Mouse (Mus musculus) layer of hippocampus, adult 9-11 months (tissue): Measurements from ENCODE around the gene 4930467E23Rik.
A peak's percentile ranks its signal among the peaks of the same experiment; 100 is the strongest.
"Not testable (repeated sequence)": the region's sequence is repeated elsewhere in the genome, so short reads cannot be mapped to it uniquely, and the experiment has no call there.

Source experiments
- DNase-seq: peaks from one replicate; pipeline ENCODE4 v3.0.0; 2022

The 4930467E23Rik gene

DNA sequence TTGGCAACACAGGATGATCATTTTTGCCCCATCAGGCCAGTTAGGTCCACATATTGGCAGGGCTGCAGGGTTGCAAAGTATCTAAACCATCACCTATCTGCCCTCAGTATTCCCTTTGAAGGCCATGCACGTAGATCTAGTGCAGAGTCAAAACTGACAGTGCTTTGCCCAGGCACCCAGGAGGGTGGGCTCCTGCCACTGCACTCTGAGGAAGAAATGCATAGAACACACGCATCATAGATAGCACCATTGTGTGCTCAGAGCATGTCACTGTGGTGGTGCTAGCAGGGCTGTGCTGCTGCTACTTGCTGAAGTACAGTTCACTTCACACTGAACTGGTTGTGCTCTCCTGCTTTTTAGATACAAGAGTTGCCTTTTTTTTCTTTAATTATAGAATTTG, at the start of gene 4930467E23Rik:
Gene 4930467E23Rik, plus strand, starts transcription at position 301 of the 400 bp plus-strand sequence.
- not testable (repeated sequence) for DNase-seq

DNA sequence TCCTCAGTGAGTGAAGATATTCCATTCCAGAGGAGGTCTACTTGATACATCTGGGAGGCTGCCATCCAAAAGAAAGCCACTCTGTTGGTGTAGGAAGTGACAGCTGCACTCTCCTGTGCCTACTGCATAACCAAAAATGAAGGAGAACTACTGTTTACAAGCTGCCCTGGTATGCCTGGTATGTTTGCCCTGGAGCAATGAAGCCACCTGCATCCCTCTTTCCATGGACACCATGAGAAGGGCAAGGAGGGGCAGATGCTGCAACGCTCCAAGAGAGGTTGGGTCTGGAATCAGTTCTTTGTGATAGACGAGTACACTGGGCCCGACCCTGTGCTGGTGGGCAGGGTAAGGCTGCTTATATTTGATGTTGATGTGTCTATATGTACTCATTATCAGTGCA, 47.1 kb upstream of the 4930467E23Rik start:
- not testable (repeated sequence) for DNase-seq

- DNase-seq = not testable (repeated sequence)
Observed at GRCm38 (mm10) chr8:19685476-19685875, 43.9 kb upstream of the 4930467E23Rik start.

DNA sequence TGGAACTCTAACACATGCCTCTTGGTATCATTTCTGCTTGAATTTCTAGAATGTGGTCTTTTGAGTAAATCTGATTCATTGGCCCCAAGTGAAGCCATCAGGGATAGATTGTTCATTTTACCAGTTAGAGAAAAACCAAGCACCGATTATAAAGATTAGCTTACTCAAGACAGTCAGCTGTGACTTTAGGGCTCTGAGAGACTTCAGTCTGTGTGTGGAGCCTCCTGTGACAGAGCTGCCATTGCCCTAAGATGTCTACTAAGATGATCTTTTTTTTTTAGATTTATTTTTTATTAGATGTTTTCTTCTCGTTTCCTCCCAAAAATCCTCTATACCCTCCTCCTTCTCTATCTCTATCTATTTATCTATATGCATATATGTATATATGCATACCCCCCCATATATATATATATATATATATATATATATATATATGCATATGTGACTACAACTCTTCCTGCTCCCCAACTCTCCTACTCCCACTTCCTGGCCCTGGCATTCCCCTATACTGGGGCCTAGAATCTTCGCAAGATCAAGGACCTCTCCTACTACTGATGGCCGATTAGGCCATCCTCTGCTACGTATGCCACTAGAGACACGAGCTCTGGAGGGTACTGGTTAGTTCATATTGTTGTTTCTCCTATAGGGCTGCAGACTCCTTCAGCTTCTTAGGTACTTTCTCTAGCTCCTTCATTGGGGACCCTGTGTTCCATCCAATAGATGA, 40.4 kb upstream of the 4930467E23Rik start:
- not testable (repeated sequence) for DNase-seq

DNA sequence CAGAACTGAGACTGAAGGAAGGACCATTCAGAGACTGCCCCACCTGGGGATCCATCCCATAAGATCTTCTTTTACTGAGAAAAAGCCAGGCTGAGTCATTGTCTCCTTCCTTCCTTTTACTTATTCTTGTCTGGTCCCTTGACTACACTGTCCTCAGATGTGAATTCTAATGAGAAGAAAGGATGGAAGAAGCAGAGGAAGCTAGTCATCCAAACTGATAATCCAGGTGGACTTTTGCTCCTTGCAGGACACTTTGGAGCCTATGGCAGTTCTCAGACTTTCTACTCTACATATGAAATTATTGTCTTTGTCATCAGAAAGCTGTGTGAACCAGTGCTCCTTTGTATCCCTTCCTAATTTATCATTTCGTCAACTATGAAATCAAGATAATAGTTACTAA, 39.6 kb upstream of the 4930467E23Rik start:
- DNase-seq = not testable (repeated sequence)

DNA sequence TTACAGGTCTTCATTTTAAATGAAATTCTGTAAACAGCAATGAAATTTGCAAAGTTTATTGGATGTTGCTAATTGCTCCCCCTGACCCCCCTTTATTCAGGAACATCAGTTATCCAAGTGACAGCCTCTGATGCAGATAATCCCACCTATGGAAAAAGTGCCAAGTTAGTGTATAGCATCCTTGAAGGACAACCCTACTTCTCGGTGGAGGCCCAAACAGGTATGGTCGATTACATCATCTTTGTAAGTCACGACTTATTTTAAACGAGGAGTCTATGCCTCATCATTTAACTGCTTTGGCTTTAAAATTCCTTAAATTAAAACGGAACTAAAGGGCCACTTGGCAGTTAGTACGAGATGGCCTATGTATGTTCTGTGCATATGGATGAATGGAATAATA, 38.0 kb upstream of the 4930467E23Rik start:
- not testable (repeated sequence) for DNase-seq

- not testable (repeated sequence) for DNase-seq
Observed at GRCm38 (mm10) chr8:19697497-19698077, 31.8 kb upstream of the 4930467E23Rik start.

DNA sequence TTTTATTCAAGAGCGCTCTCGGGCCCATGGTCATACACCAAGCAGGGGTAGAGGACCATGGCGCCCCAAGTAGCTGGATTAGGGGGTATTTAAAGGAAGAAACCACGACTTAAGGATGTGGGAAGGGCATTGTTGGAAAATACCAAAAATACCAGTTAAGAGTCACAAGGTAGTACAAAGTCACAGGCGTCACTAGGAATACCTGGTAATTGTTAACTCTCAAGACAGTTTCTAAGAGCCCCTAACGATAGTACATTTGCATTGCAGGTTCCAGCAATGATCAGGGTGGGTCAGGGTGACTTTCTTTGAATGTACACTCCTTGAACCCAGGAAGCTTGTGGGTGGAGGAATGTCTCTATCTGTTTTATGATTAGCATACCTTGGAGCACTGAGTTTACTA, 31.3 kb upstream of the 4930467E23Rik start:
- DNase-seq = not testable (repeated sequence)

GRCm38 (mm10) chr8:19698722-19699121, 30.7 kb upstream of the 4930467E23Rik start:
- peak; percentile 62 for DNase-seq

- DNase-seq = not testable (repeated sequence)
Observed at GRCm38 (mm10) chr8:19701326-19701725, 28.1 kb upstream of the 4930467E23Rik start.

DNA sequence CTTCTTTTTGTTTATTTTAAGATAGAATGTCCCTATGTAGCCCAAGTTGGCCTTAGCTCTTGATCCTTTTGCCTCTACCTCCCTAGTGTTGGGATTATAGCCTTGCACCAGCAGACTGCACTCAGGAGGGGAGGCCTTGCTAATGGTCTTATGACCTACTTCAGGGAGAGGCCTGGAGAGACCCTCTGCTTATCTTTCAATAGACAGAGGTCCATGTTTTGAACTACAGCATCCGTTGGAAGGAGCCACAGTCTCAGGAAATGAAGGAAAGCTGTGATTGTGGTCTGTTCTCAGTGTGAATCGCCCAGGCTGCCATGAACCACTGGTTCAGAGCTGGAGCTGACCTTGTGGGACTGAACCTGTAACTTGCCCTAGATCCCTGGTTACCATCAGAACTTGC, 27.1 kb upstream of the 4930467E23Rik start:
- not testable (repeated sequence) for DNase-seq

GRCm38 (mm10) chr8:19702972-19703709, 26.2 kb upstream of the 4930467E23Rik start:
- DNase-seq = peak; percentile 75

GRCm38 (mm10) chr8:19703906-19704305, 25.5 kb upstream of the 4930467E23Rik start:
- DNase-seq = not testable (repeated sequence)

DNA sequence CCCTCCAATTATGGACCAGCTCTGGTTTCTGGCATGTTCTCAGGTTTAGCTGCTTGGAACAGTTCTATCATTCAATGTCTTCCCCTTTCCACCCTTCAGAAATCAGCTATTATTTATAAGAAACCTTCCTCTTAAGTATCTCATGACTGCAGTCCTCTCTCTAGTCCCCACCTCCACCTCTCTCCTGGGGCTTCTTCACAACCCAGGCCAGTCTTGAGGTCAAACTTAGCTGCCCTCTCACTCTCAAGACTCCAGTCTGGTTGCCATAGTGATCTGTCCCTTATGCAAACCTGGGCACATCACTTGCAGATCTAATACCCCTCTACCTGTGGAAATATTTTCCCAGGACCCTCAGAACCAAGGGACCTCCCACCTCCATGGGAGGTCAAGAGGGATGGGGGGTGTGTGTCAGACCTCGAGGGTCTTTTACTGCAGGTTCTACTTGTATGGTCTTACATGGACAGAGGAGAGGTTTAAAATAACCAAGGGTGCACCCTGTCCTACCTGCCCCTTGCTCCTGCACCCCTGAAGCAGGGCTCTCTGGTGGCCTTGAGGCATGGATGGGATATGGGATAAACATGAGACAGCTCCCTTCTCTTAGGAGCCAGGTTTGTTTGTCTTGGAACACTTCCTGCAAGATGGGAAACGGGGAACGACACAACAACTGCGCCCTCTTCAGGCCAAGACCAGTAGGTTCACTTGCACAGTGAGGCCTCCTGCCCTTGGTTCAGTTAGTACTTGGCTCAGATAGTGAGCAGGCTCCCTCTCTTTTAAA, 24.7 kb upstream of the 4930467E23Rik start:
- DNase-seq = not testable (repeated sequence)

DNA sequence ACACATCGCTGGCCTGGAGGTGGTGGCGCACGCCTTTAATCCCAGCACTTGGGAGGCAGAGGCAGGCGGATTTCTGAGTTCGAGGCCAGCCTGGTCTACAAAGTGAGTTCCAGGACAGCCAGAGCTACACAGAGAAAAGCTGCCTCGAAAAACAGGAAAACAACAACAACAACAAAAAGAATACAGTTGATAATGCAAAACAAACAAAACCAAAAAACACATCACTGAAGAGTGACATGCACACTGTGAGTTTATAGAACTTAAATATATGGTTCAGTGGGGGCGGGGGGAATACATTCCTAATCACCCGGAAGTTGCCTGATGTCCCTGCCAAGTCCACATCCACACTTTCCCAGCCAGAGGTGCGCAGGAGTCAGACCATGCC, 24.2 kb upstream of the 4930467E23Rik start:
- DNase-seq = not testable (repeated sequence)

DNA sequence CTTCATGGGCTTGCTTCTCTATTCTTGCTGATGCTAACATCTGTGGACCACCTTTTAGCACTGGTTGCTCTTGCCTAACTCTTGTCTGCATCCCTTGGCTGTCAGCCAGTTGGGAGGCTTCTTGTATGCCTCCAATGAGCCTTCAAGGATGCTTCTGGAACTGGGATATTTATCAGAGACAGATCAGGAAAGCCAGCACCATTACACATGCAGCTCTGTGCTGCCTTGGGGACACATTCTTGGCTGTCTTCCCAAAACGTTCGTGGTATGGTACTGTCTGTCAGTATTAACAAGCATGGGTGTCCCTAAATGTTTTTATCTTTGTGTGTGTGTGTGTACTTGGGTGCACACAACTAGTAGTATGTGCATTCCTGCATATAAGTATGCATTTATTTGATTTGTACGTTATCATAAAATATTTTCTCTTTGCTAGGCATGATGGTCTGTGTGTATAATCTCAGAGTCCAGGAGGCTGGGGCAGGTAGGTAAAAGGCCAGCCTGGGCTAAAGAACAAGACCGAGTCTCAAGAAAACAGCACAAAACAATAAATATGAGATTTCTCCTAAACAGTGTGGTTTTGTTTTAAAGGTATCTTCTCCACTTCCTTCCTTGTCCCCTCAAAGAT, 23.2 kb upstream of the 4930467E23Rik start:
- DNase-seq = not testable (repeated sequence)

DNA sequence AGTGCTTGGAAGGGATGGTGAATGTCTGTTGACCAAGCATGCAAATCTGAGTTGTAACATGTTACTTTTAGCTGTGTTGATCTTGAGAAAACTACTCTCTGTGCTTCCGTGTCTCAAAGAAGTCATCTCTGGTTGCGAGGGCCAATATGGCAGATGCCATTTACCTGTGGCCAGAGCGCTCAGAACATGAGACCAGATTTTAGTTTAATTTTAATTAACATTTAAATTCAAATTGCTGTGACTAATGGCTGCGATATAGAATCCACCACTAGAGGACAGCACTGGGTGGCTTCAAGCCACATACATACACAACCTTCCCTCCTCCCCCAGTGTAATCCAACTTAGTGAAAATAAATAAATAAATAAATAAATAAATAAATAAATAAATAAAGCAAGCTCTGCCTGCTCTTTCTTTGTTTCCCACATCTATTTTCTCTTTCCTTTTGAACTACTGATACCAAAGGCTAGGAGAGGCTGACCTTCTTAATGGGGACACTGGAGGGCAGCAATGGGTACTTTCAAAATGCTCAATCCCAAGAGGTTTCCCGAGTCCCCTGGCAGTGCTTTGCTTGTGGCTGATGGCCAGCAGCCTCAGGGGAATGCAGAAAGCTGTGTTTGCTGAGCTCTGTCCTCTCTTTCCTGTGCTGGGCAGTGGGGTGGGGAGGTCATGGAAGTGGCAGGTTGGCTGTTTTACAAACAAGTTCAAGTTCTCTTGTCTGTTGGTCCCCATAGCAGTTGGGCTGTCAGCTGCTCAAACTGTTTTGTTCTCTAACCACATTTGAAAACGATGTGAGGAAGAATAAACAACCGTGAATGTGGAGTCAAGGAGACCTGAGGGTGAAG, 22.2 kb upstream of the 4930467E23Rik start:
- DNase-seq = peak; percentile 83

- not testable (repeated sequence) for DNase-seq
Observed at GRCm38 (mm10) chr8:19707761-19708443, 21.5 kb upstream of the 4930467E23Rik start.

GRCm38 (mm10) chr8:19708976-19709375, 20.4 kb upstream of the 4930467E23Rik start:
- DNase-seq = not testable (repeated sequence)

GRCm38 (mm10) chr8:19709488-19709887, 19.9 kb upstream of the 4930467E23Rik start:
- DNase-seq = not testable (repeated sequence)
